Mouse (Mus musculus): ENCODE results near the gene Serpina11.

- TF ChIP-seq CTCF (IDR thresholded peaks at IDR 0.05; ENCODE audit: borderline replicate concordance, extremely low read depth, insufficient read depth, insufficient read length), result no peak
- no peak for TF ChIP-seq POLR2A (IDR thresholded peaks at IDR 0.05; ENCODE audit: borderline replicate concordance, extremely low read depth, insufficient read depth, insufficient read length, poor library complexity, severe bottlenecking)
Observed at GRCm38 (mm10) chr12:104003238-104003612, 13.5 kb upstream of the Serpina11 start.
